Mouse (Mus musculus): ENCODE measurements around the gene Itgb2.

The Itgb2 gene

GRCm38 (mm10) chr10:77530140-77530539 lies at the start of gene Itgb2:
Gene Itgb2 (plus strand): TSS chr10:77530252.
- DNase-seq (ENCODE audit: low spot score in 2 of 2): no peak

- no peak for DNase-seq (ENCODE audit: low spot score in 2 of 2)
These were observed 48.2 kb upstream of the Itgb2 start for GRCm38 (mm10) chr10:77481814-77482213.

GRCm38 (mm10) chr10:77484205-77484935 lies 45.7 kb upstream of the Itgb2 start:
- no peak for DNase-seq (ENCODE audit: low spot score in 2 of 2)

GRCm38 (mm10) chr10:77485786-77486185 lies 44.3 kb upstream of the Itgb2 start:
- DNase-seq (ENCODE audit: low spot score in 2 of 2): no peak

- DNase-seq (ENCODE audit: low spot score in 2 of 2): no peak
These were observed 41.9 kb upstream of the Itgb2 start for GRCm38 (mm10) chr10:77488168-77488567.

- no peak for DNase-seq (ENCODE audit: low spot score in 2 of 2)
These were observed 38.5 kb upstream of the Itgb2 start for GRCm38 (mm10) chr10:77491585-77491984.

- no peak for DNase-seq (ENCODE audit: low spot score in 2 of 2)
These were observed 37.2 kb upstream of the Itgb2 start for GRCm38 (mm10) chr10:77492885-77493284.

- DNase-seq (ENCODE audit: low spot score in 2 of 2): no peak
These were observed 32.9 kb upstream of the Itgb2 start for GRCm38 (mm10) chr10:77497185-77497584.

GRCm38 (mm10) chr10:77498254-77498653 lies 31.8 kb upstream of the Itgb2 start:
- no peak for DNase-seq (ENCODE audit: low spot score in 2 of 2)

GRCm38 (mm10) chr10:77500636-77501035 lies 29.4 kb upstream of the Itgb2 start:
- no peak for DNase-seq (ENCODE audit: low spot score in 2 of 2)

GRCm38 (mm10) chr10:77502967-77503922 lies 26.8 kb upstream of the Itgb2 start:
- no peak for DNase-seq (ENCODE audit: low spot score in 2 of 2)

- DNase-seq (ENCODE audit: low spot score in 2 of 2): no peak
These were observed 25.9 kb upstream of the Itgb2 start for GRCm38 (mm10) chr10:77504143-77504542.

- no peak for DNase-seq (ENCODE audit: low spot score in 2 of 2)
These were observed 23.5 kb upstream of the Itgb2 start for GRCm38 (mm10) chr10:77506526-77506925.

- no peak for DNase-seq (ENCODE audit: low spot score in 2 of 2)
These were observed 23.0 kb upstream of the Itgb2 start for GRCm38 (mm10) chr10:77506961-77507577.

- DNase-seq (ENCODE audit: low spot score in 2 of 2): no peak
These were observed 22.3 kb upstream of the Itgb2 start for GRCm38 (mm10) chr10:77507779-77508178.

GRCm38 (mm10) chr10:77508744-77509143 lies 21.3 kb upstream of the Itgb2 start:
- DNase-seq (ENCODE audit: low spot score in 2 of 2): no peak

- DNase-seq (ENCODE audit: low spot score in 2 of 2): peak; percentile 69 to 81
These were observed 20.5 kb upstream of the Itgb2 start for GRCm38 (mm10) chr10:77509403-77510187.

GRCm38 (mm10) chr10:77510225-77510982 lies 19.6 kb upstream of the Itgb2 start:
- DNase-seq (ENCODE audit: low spot score in 2 of 2): no peak

GRCm38 (mm10) chr10:77515385-77516348 lies 14.4 kb upstream of the Itgb2 start, which contains the start of gene Fam207a:
Gene Fam207a (minus strand): TSS chr10:77515785.
- peak; percentile 74 to 88 for DNase-seq (ENCODE audit: low spot score in 2 of 2)
